Mouse (Mus musculus) heart, embryonic 13.5 days (tissue): ENCODE results near the gene Ccl5. TPM values are rescaled to one million over a fixed set of nuclear protein-coding genes. Genes with fewer than 3 reads are reported as not detected.
A peak's percentile ranks its signal among the peaks of the same experiment; 100 is the strongest.

Source experiments
- ATAC-seq: fragments of 200-750 bp; cut with Nextera tagmentation; 2 replicates; pipeline ENCODE4 v1.8.0; 2017; ENCODE audit warnings: moderate TSS enrichment; ENCODE audit not compliant: insufficient number of reproducible peaks, low FRiP score, low TSS enrichment; ENCODE audit errors: extremely low read depth
- H3K27ac ChIP-seq: fragments of 300-500 bp; sonication (generic); replicated peaks from 2 replicates; pipeline ENCODE4 v1.5.1; 2015; ENCODE audit warnings: moderate library complexity, mild to moderate bottlenecking, inconsistent platforms
- H3K27me3 ChIP-seq: fragments of 300-500 bp; sonication (generic); replicated peaks from 2 replicates; pipeline ENCODE4 v1.6.1; 2015; ENCODE audit warnings: mild to moderate bottlenecking, inconsistent platforms
- H3K36me3 ChIP-seq: fragments of 300-500 bp; sonication (generic); 2 replicates; pipeline ENCODE4 v1.6.1; 2015; ENCODE audit warnings: mild to moderate bottlenecking, inconsistent platforms
- H3K4me1 ChIP-seq: fragments of 300-500 bp; sonication (generic); 2 replicates; pipeline ENCODE4 v1.6.1; 2015; ENCODE audit warnings: inconsistent platforms
- H3K4me2 ChIP-seq: fragments of 300-500 bp; sonication (generic); 2 replicates; pipeline ENCODE4 v1.6.1; 2015; ENCODE audit warnings: inconsistent platforms, mild to moderate bottlenecking, moderate library complexity
- H3K4me3 ChIP-seq: fragments of 300-500 bp; sonication (generic); 2 replicates; pipeline ENCODE4 v1.5.1; 2015; ENCODE audit warnings: moderate library complexity, mild to moderate bottlenecking, inconsistent platforms
- H3K9ac ChIP-seq: fragments of 300-500 bp; sonication (generic); 2 replicates; pipeline ENCODE4 v1.6.1; 2015; ENCODE audit warnings: inconsistent platforms, mild to moderate bottlenecking, moderate library complexity
- H3K9me3 ChIP-seq: fragments of 300-500 bp; sonication (generic); 2 replicates; pipeline ENCODE4 v1.6.1; 2016; ENCODE audit warnings: inconsistent platforms
- WGBS: fragments of 180-500 bp; shearing (Covaris S2); methylation state at CpG from one replicate; pipeline ENCODE4 v1.1.7; 2015; ENCODE audit warnings: mixed read lengths; 5-methylcytosine and 5-hydroxymethylcytosine counted together
- polyA plus RNA-seq: library from polyadenylated mRNA; unstranded; fragments of >200 nt; fragmentation: Nextera tagmentation; extraction: Ambion mirVana; gene quantifications from 2 replicates; pipeline ENCODE4 v1.2.1, GENCODE M21; 2015

Ccl5 gene
- polyA plus RNA-seq, 1 experiment from 2014 or later: 0.40 TPM

DNA sequence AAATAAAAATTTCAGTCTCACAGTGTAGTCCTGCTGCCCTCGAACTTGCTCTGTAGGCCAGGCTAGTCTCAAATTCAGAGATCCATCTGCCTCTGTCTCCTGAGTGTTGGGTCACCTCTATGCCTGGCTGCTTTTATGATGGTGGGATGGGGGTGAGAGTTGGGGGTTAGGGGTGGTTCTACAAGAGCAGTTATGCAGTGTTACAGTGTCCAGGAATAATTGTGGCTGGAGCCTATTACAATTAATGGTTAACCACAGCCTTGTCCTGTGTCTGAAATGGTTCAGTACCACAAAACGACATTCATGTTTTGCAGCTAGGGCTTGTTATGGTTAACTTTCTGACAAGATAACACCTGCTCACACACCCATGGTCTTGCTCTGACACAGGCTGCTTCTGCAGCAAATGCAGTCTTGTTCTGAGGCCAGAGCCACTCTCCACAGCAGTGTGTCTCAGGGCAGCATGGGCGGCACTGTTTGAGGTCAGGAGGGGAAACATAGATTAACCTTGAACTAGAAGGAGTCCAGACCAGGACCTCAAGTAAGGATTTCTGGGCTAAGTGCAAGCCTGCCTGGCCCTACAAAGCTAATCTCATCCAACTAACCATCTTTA lies 8.5 kb upstream of the Ccl5 start:
- Histone ChIP-seq H3K27ac (no peak overlapping the region), H3K9me3 (no peaks in the 10 kb centered on the region), H3K4me1 (peaks cover 19% of the 10 kb centered on the region), H3K36me3 (no peaks in the 10 kb centered on the region), H3K27me3 (no peaks in the 10 kb centered on the region), H3K9ac (no peak overlapping the region), H3K4me3 (no peak overlapping the region), H3K4me2 (no peak overlapping the region)
- no peak for ATAC-seq
- 62% methylated on average over 3 of the region's 3 CpGs for WGBS

DNA sequence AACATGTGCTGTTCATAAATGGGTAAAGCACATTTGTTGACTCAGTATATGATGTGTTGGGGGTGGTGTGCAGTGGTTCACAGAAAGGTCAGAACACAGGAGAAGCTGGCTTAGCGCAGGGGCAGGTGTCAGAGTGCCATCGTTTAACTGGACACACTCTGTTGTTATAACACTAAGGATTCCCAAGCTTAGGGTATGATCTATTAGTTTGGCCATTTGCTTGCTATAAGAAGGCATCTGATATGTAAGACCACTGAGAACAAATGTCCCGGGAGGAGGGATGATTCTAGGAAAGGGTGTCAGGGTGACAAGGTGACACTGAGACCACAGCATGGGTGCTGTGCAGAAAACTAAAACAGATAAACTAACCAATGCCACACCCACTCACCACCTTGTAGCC lies 6.5 kb upstream of the Ccl5 start:
- H3K4me3 ChIP-seq: no peak overlapping the region
- H3K36me3 ChIP-seq: no peaks in the 10 kb centered on the region
- no peaks in the 10 kb centered on the region for H3K27me3 ChIP-seq
- no peaks in the 10 kb centered on the region for H3K9me3 ChIP-seq
- no peak overlapping the region for H3K4me2 ChIP-seq
- no peak overlapping the region for H3K27ac ChIP-seq
- ATAC-seq: no peak
- 66% methylated on average over 3 of the region's 3 CpGs for WGBS
- H3K9ac ChIP-seq: no peak overlapping the region
- H3K4me1 ChIP-seq: peaks cover 19% of the 10 kb centered on the region

DNA sequence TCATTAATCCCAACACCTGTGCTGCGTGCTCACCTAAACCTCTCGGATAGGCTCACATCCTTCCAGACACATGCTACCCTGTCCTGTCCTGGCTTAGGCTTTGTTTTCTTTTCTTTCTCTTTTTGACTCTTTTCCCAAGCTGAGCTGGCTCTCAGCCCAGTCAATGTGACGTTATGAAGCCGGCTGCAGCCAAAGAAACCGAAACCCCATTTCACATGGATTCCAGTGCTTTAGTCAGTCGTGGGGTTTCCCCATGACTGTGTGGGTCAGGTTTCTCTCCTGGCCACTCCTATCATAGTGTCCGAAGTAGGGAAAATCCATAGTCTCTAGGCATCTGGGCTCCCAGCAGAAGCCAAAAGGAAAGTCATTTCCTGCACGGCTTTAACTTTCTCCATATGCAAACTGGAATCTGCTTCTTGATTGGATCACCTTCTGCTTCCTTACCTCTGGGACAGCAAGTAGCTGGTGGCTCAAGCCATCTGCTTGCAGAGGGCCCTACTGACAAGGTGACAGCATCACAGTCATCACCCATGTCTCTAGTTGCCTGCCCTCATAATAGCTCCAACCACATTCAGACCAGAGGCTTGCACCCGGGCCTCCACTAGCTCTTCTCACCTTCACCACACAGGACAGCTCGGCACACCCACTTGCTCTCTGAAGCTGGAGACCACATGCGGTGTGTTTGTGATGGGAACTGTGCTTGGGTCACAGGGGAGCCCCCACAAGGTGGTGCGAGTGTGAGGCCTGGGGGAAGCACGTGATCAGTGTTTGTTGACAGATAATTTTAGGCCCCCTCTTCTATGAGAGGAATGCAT lies 4.5 kb upstream of the Ccl5 start:
- Histone ChIP-seq H3K27me3 (no peaks in the 10 kb centered on the region), H3K4me3 (peak overlapping the region; percentile 18; the same call in 1 of the 2 replicates), H3K4me2 (peak overlapping the region; percentile 43), H3K27ac (peak overlapping the region; percentile 39; the same call in 1 of the 2 replicates), H3K9ac (no peak overlapping the region), H3K36me3 (no peaks in the 10 kb centered on the region), H3K9me3 (no peaks in the 10 kb centered on the region), H3K4me1 (peaks cover 19% of the 10 kb centered on the region)
- WGBS: 39% methylated on average over 13 of the region's 13 CpGs
- ATAC-seq: 0 out of 2 replicates have a peak, but pooled peaks have one; percentile 19

DNA sequence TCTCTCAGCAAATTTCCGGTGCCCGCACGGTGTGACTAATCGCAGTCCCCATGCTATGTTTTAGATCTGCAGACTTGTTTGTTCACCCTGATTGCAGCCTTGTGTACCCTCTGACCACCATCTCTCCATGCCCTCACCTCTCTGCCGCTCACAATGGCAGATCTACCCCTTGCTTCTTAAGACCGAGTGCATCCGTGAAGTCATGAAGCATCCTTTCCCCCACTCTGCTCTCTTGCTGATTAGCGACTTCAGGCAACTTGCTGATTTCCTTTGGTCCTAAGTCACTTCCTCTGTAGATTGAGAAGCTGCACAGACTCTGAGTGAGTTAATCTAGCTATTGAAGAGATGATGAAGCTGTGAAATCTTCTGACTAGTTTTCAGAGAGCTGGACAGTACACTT lies 3.8 kb upstream of the Ccl5 start:
- H3K9ac ChIP-seq: no peak overlapping the region
- no peaks in the 10 kb centered on the region for H3K36me3 ChIP-seq
- H3K27ac ChIP-seq: peak overlapping the region; percentile 39; the same call in 1 of the 2 replicates
- H3K4me2 ChIP-seq: peak overlapping the region; percentile 43
- no peaks in the 10 kb centered on the region for H3K9me3 ChIP-seq
- no peaks in the 10 kb centered on the region for H3K27me3 ChIP-seq
- H3K4me1 ChIP-seq: peaks cover 19% of the 10 kb centered on the region
- H3K4me3 ChIP-seq: 0 out of 2 replicates have a peak overlapping the region, but pooled peaks have one; percentile 18
- 67% methylated on average over 8 of the region's 8 CpGs for WGBS
- ATAC-seq: no peak

DNA sequence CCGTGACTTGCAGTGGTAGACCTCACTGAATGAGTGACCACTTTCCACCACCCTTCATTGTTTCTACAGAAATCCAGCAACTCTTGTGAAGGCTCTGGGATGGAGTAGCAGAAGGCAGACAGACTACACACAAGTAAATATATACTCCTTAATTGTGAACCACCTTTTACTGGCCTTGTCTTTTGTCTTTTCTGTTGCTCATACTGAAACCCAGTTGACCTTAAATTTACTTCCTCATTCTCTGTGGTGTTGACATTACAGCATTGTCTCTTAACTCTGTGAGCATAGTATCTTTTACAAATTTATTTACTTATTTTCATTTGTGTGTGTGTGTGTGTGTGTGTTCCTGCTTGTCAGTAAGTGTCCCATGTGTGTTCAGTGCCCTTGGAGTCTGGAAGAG lies 2.9 kb upstream of the Ccl5 start:
- H3K4me3 ChIP-seq: no peak overlapping the region
- H3K27me3 ChIP-seq: no peaks in the 10 kb centered on the region
- 70% methylated on average over 1 of the region's 1 CpGs for WGBS
- no peak for ATAC-seq
- H3K4me1 ChIP-seq: peaks cover 15% of the 10 kb centered on the region
- no peaks in the 10 kb centered on the region for H3K9me3 ChIP-seq
- no peaks in the 10 kb centered on the region for H3K36me3 ChIP-seq
- no peak overlapping the region for H3K9ac ChIP-seq
- no peak overlapping the region for H3K4me2 ChIP-seq
- no peak overlapping the region for H3K27ac ChIP-seq

DNA sequence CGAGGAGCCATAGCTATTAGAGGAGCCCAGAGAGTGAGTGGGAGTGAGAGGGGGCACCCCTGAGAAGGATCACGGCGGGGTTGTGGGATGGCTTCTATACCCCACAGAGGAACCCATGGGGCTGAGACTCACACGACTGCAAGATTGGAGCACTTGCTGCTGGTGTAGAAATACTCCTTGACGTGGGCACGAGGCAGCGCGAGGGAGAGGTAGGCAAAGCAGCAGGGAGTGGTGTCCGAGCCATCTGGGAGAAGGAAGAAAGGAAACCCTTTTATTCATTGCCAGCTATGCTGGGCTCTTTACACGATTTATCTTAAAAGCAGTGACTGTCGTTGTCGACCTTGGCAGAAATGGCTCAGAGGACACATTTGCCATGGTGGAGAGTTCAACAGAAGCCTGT lies 1.3 kb downstream of the Ccl5 start:
- Histone ChIP-seq H3K27me3 (no peaks in the 10 kb centered on the region), H3K4me1 (peaks cover 1% of the 10 kb centered on the region), H3K9me3 (no peaks in the 10 kb centered on the region), H3K4me3 (no peak overlapping the region), H3K27ac (no peak overlapping the region), H3K9ac (no peak overlapping the region), H3K36me3 (no peaks in the 10 kb centered on the region), H3K4me2 (no peak overlapping the region)
- ATAC-seq: no peak
- WGBS: 61% methylated on average over 12 of the region's 12 CpGs

DNA sequence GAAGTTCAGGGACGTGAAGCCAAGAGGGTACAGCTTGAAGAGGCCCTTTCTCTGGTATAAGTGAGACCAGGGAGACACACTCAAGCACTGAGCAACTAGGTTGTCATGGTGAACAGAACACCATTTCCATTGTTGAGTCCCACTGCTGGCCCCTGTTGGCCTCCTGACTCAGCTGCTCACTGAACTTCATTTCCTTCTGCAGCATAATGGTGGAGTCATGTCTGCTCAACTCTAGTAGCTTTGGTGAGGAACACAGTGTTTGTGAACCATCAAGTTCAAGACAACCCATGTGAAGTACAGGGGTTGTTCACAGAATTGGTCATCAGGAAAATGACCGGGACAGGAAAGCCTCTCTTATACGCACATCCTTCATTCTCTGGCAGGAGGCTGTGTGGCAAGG lies 8.2 kb downstream of the Ccl5 start, which contains the start of gene Heatr9:
Heatr9 (minus strand) TSS at position 101 of the 400 bp plus-strand sequence.
- Histone ChIP-seq H3K27ac (no peak within 1 kb of the TSS), H3K4me2 (no peak within 1 kb of the TSS), H3K36me3 (no peaks in the 10 kb centered on the region), H3K4me1 (no peaks in the 10 kb centered on the region), H3K4me3 (no peak within 1 kb of the TSS), H3K9ac (no peak within 1 kb of the TSS), H3K27me3 (no peaks in the 10 kb centered on the region), H3K9me3 (no peaks in the 10 kb centered on the region)
- 72% methylated on average over 3 of the region's 3 CpGs for WGBS
- ATAC-seq: no peak

DNA sequence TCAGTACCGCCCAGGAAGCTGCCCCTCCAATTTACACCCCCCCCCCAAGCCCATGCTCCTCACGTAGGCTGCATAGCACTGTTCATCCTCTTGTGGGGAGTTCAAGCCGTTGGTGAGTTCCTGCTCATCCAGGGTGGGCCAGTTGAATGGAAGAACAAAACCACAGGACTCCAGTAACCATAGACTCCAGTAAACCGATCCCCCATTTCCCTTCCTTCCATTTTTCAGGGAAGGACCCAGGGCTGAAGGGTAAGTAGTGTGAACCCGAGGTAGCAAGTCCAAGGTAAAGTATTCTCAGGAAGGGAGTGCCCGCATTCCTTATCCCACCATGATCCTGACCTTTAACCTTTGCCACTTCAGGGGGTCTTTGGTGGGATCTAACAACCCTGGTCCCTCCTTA lies 11.9 kb downstream of the Ccl5 start:
- Histone ChIP-seq H3K4me2 (no peak overlapping the region), H3K27ac (no peak overlapping the region), H3K4me1 (no peaks in the 10 kb centered on the region), H3K4me3 (no peak overlapping the region), H3K9ac (no peak overlapping the region), H3K36me3 (peaks cover 9% of the 10 kb centered on the region; the same call in 1 of the 2 replicates), H3K27me3 (no peaks in the 10 kb centered on the region), H3K9me3 (no peaks in the 10 kb centered on the region)
- no peak for ATAC-seq
- 64% methylated on average over 6 of the region's 6 CpGs for WGBS

DNA sequence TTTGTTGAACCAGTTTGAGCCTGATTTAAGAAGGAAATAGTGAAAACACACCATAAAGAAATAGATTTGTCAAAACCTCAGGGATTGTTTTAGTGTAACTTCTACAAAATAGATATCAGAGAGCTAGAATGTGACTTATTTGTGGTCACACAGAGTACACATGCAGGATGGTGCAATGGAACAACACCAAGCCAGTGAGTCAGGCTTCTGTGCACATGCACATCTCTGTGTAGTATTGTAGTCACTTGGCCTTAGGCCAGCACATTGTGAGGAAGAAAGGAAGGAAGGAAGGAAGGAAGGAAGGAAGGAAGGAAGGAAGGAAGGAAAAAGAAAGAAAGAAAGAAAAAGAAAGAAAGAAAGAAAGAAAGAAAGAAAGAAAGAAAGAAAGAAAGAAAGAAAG lies 13.2 kb downstream of the Ccl5 start:
- no peak overlapping the region for H3K9ac ChIP-seq

DNA sequence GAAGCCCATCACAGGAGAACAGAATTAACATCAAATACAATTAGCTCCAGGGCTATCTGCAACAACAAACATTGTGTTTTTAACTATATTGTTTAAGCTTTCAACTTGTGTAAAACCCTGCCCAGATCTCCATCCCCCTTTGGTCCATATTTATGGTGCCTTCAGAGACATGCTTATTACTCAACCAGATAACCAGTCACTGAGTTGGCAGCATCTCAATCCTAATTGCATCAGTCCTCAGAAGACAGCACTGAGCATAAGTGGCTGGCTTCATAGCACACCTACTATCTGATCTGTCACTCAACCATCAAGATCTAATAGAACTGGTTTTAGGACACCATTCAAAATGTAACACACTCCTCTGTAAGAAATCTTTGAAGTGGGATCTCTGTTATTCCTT lies 20.8 kb downstream of the Ccl5 start:
- no peak for ATAC-seq
- no peak overlapping the region for H3K27ac ChIP-seq
- H3K9ac ChIP-seq: no peak overlapping the region
- no peaks in the 10 kb centered on the region for H3K27me3 ChIP-seq
- peaks cover 12% of the 10 kb centered on the region for H3K4me1 ChIP-seq
- H3K36me3 ChIP-seq: peaks cover 42% of the 10 kb centered on the region
- H3K4me3 ChIP-seq: no peak overlapping the region
- no peak overlapping the region for H3K4me2 ChIP-seq
- no peaks in the 10 kb centered on the region for H3K9me3 ChIP-seq

More for the DNA sequence above, 13.2 kb downstream of the Ccl5 start:
- H3K27ac ChIP-seq: no peak overlapping the region
- H3K4me1 ChIP-seq: no peaks in the 10 kb centered on the region
- H3K27me3 ChIP-seq: no peaks in the 10 kb centered on the region
- no peak overlapping the region for H3K4me2 ChIP-seq
- ATAC-seq: no peak
- H3K4me3 ChIP-seq: no peak overlapping the region
- peaks cover 9% of the 10 kb centered on the region; the same call in 1 of the 2 replicates for H3K36me3 ChIP-seq
- H3K9me3 ChIP-seq: no peaks in the 10 kb centered on the region

DNA sequence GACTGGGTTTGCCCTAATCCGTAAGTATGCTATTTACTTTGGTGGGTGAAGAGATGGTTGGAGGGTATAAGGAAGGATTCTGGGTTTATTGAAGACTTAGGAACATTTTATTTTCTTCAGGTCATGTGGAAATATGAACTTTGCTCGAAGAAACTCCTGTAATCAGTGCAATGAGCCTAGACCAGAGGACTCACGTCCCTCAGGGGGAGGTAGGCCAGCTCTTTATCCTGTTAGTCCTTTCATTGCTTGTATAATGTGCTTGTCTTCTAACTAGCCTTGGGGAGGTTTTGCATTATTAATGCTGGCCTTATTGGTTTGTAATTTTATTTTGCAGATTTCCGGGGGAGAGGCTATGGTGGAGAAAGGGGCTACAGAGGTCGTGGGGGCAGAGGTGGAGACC lies 26.0 kb downstream of the Ccl5 start:
- Histone ChIP-seq H3K4me3 (no peak overlapping the region), H3K9ac (no peak overlapping the region), H3K27me3 (no peaks in the 10 kb centered on the region), H3K27ac (no peak overlapping the region), H3K9me3 (no peaks in the 10 kb centered on the region), H3K4me1 (peaks cover 11% of the 10 kb centered on the region), H3K36me3 (peaks cover 79% of the 10 kb centered on the region), H3K4me2 (no peak overlapping the region)
- WGBS: 94% methylated on average over 5 of the region's 5 CpGs
- ATAC-seq: no peak

DNA sequence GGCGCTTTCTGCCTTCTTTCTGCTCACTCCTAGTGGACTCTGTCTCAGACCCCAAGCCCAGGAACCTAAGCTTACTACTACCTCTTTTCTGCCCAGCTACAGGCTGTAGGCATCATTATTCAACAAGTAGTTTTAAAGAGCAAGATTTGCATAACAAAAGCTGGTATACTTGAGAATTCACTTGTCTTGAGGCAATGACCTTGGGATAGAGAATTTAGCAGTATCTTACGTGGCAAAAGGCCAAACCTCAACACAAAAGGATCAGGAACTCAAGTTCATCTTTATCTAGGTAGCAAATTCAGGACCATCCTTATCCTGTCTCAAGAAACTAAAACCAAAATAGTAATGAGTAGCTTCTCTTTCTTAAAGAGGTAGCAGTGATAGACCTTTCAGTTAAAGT lies 34.7 kb downstream of the Ccl5 start:
- Histone ChIP-seq H3K27me3 (no peaks in the 10 kb centered on the region), H3K9ac (no peak overlapping the region), H3K9me3 (no peaks in the 10 kb centered on the region), H3K36me3 (peaks cover 52% of the 10 kb centered on the region), H3K4me1 (no peaks in the 10 kb centered on the region), H3K4me2 (no peak overlapping the region), H3K27ac (no peak overlapping the region), H3K4me3 (no peak overlapping the region)
- ATAC-seq: no peak
- WGBS: 91% methylated on average over 2 of the region's 2 CpGs
